Mouse (Mus musculus): Measurements from ENCODE around the gene Mtfmt. TPM values are rescaled to one million over a fixed set of nuclear protein-coding genes. Genes with fewer than 3 reads are reported as not detected.

Mtfmt gene
- polyA plus RNA-seq, 1 experiment, result 5.8 TPM

- Histone ChIP-seq H3K27me3 (ENCODE audit: control insufficient read depth, insufficient read depth, low read length) (peaks cover 10% of the 10 kb centered on the region; the same call in 1 of the 2 replicates), H3K36me3 (ENCODE audit: control insufficient read depth, insufficient read depth, low read length) (no peaks in the 10 kb centered on the region), H3K4me1 (ENCODE audit: control insufficient read depth, insufficient read depth, insufficient read length, low read length) (peaks cover 13% of the 10 kb centered on the region), H3K4me3 (ENCODE audit: low read depth, low read length) (no peak overlapping the region), H3K27ac (ENCODE audit: insufficient read depth, low read depth, low read length) (no peak overlapping the region)
- TF ChIP-seq POLR2A (IDR thresholded peaks at IDR 0.05; ENCODE audit: low read depth, low read length) (no peak), CTCF (IDR thresholded peaks at IDR 0.05; ENCODE audit: extremely low read depth, insufficient read length, insufficient replicate concordance, low read depth, low read length) (no peak)
- WGBS, result 62% methylated on average over 2 of the region's 2 CpGs
These were observed 41.2 kb upstream of the Mtfmt start for GRCm38 (mm10) chr9:65394360-65394759.

GRCm38 (mm10) chr9:65398279-65398678 is 37.3 kb upstream of the Mtfmt start, which contains the start of gene Rasl12:
Gene Rasl12, plus strand, starts transcription at chr9:65398506.
- no peak for TF ChIP-seq POLR2A (IDR thresholded peaks at IDR 0.05; ENCODE audit: low read depth, low read length)
- no peak for TF ChIP-seq CTCF (IDR thresholded peaks at IDR 0.05; ENCODE audit: extremely low read depth, insufficient read length, insufficient replicate concordance, low read depth, low read length)
- peaks cover 7% of the 10 kb centered on the region; the same call in 1 of the 2 replicates for H3K4me1 ChIP-seq (ENCODE audit: control insufficient read depth, insufficient read depth, insufficient read length, low read length)
- no peaks in the 10 kb centered on the region for H3K36me3 ChIP-seq (ENCODE audit: control insufficient read depth, insufficient read depth, low read length)
- 5% methylated on average over 24 of the region's 24 CpGs for WGBS
- no peak within 1 kb of the TSS for H3K27ac ChIP-seq (ENCODE audit: insufficient read depth, low read depth, low read length)
- H3K27me3 ChIP-seq (ENCODE audit: control insufficient read depth, insufficient read depth, low read length), result no peaks in the 10 kb centered on the region
- peak within 1 kb of the TSS; percentile 62 for H3K4me3 ChIP-seq (ENCODE audit: low read depth, low read length)

GRCm38 (mm10) chr9:65399934-65400333 is 35.6 kb upstream of the Mtfmt start:
- Histone ChIP-seq H3K27ac (ENCODE audit: insufficient read depth, low read depth, low read length) (no peak overlapping the region), H3K4me3 (ENCODE audit: low read depth, low read length) (no peak overlapping the region), H3K36me3 (ENCODE audit: control insufficient read depth, insufficient read depth, low read length) (no peaks in the 10 kb centered on the region), H3K27me3 (ENCODE audit: control insufficient read depth, insufficient read depth, low read length) (no peaks in the 10 kb centered on the region), H3K4me1 (ENCODE audit: control insufficient read depth, insufficient read depth, insufficient read length, low read length) (peaks cover 11% of the 10 kb centered on the region)
- TF ChIP-seq POLR2A (IDR thresholded peaks at IDR 0.05; ENCODE audit: low read depth, low read length) (no peak), CTCF (IDR thresholded peaks at IDR 0.05; ENCODE audit: extremely low read depth, insufficient read length, insufficient replicate concordance, low read depth, low read length) (no peak)
- 89% methylated on average over 6 of the region's 6 CpGs for WGBS

GRCm38 (mm10) chr9:65404331-65405183 is 31.0 kb upstream of the Mtfmt start:
- 28% methylated on average over 15 of the region's 15 CpGs for WGBS
- Histone ChIP-seq H3K4me3 (ENCODE audit: low read depth, low read length) (no peak overlapping the region), H3K27me3 (ENCODE audit: control insufficient read depth, insufficient read depth, low read length) (no peaks in the 10 kb centered on the region), H3K4me1 (ENCODE audit: control insufficient read depth, insufficient read depth, insufficient read length, low read length) (peaks cover 17% of the 10 kb centered on the region; the same call in 1 of the 2 replicates), H3K36me3 (ENCODE audit: control insufficient read depth, insufficient read depth, low read length) (no peaks in the 10 kb centered on the region), H3K27ac (ENCODE audit: insufficient read depth, low read depth, low read length) (no peak overlapping the region)
- no peak for TF ChIP-seq CTCF (IDR thresholded peaks at IDR 0.05; ENCODE audit: extremely low read depth, insufficient read length, insufficient replicate concordance, low read depth, low read length)
- TF ChIP-seq POLR2A (IDR thresholded peaks at IDR 0.05; ENCODE audit: low read depth, low read length), result no peak

- H3K27ac ChIP-seq (ENCODE audit: insufficient read depth, low read depth, low read length), result no peak overlapping the region
- no peak overlapping the region for H3K4me3 ChIP-seq (ENCODE audit: low read depth, low read length)
- TF ChIP-seq CTCF (IDR thresholded peaks at IDR 0.05; ENCODE audit: extremely low read depth, insufficient read length, insufficient replicate concordance, low read depth, low read length), result no peak
- no peak for TF ChIP-seq POLR2A (IDR thresholded peaks at IDR 0.05; ENCODE audit: low read depth, low read length)
- peaks cover 22% of the 10 kb centered on the region; the same call in 1 of the 2 replicates for H3K4me1 ChIP-seq (ENCODE audit: control insufficient read depth, insufficient read depth, insufficient read length, low read length)
- no peaks in the 10 kb centered on the region for H3K36me3 ChIP-seq (ENCODE audit: control insufficient read depth, insufficient read depth, low read length)
- H3K27me3 ChIP-seq (ENCODE audit: control insufficient read depth, insufficient read depth, low read length), result no peaks in the 10 kb centered on the region
- 69% methylated on average over 2 of the region's 2 CpGs for WGBS
These were observed 30.5 kb upstream of the Mtfmt start for GRCm38 (mm10) chr9:65405184-65405449.

- H3K4me1 ChIP-seq (ENCODE audit: control insufficient read depth, insufficient read depth, insufficient read length, low read length), result peaks cover 27% of the 10 kb centered on the region; the same call in 1 of the 2 replicates
- H3K27me3 ChIP-seq (ENCODE audit: control insufficient read depth, insufficient read depth, low read length), result no peaks in the 10 kb centered on the region
- H3K4me3 ChIP-seq (ENCODE audit: low read depth, low read length), result no peak overlapping the region
- H3K36me3 ChIP-seq (ENCODE audit: control insufficient read depth, insufficient read depth, low read length), result peaks cover 13% of the 10 kb centered on the region
- 88% methylated on average over 5 of the region's 5 CpGs for WGBS
- no peak overlapping the region for H3K27ac ChIP-seq (ENCODE audit: insufficient read depth, low read depth, low read length)
- TF ChIP-seq CTCF (IDR thresholded peaks at IDR 0.05; ENCODE audit: extremely low read depth, insufficient read length, insufficient replicate concordance, low read depth, low read length) (no peak), POLR2A (IDR thresholded peaks at IDR 0.05; ENCODE audit: low read depth, low read length) (no peak)
These were observed 28.3 kb upstream of the Mtfmt start for GRCm38 (mm10) chr9:65407327-65407726.

GRCm38 (mm10) chr9:65407861-65408260 is 27.7 kb upstream of the Mtfmt start:
- Histone ChIP-seq H3K4me1 (ENCODE audit: control insufficient read depth, insufficient read depth, insufficient read length, low read length) (peaks cover 27% of the 10 kb centered on the region; the same call in 1 of the 2 replicates), H3K27me3 (ENCODE audit: control insufficient read depth, insufficient read depth, low read length) (no peaks in the 10 kb centered on the region), H3K27ac (ENCODE audit: insufficient read depth, low read depth, low read length) (peak overlapping the region; percentile 85), H3K36me3 (ENCODE audit: control insufficient read depth, insufficient read depth, low read length) (peaks cover 18% of the 10 kb centered on the region), H3K4me3 (ENCODE audit: low read depth, low read length) (no peak overlapping the region)
- TF ChIP-seq POLR2A (IDR thresholded peaks at IDR 0.05; ENCODE audit: low read depth, low read length) (no peak), CTCF (IDR thresholded peaks at IDR 0.05; ENCODE audit: extremely low read depth, insufficient read length, insufficient replicate concordance, low read depth, low read length) (no peak)
- WGBS, result 82% methylated on average over 3 of the region's 3 CpGs

All from small intestine, adult 2 months (tissue).